Mouse (Mus musculus) cerebellum, postnatal 14 days (tissue): ENCODE results near the gene Gas8.
A peak's percentile ranks its signal among the peaks of the same experiment; 100 is the strongest.
"Not testable (repeated sequence)": the region's sequence is repeated elsewhere in the genome, so short reads cannot be mapped to it uniquely, and the experiment has no call there.

Source experiments
- DNase-seq, 2 experiments: peaks; one replicate each; pipeline ENCODE4 v3.0.0; 2021; ENCODE audit warnings: mixed read lengths in 2 of 2

Gene Gas8

GRCm38 (mm10) chr8:123518667-123519066 lies at the start of gene Gas8:
Gene Gas8, plus strand, starts transcription at chr8:123518834.
- DNase-seq = peak; percentile 91 to 92

GRCm38 (mm10) chr8:123472991-123473390 lies 45.6 kb upstream of the Gas8 start:
- not testable (repeated sequence) for DNase-seq

GRCm38 (mm10) chr8:123474549-123474948 lies 44.1 kb upstream of the Gas8 start:
- DNase-seq = not testable (repeated sequence)

GRCm38 (mm10) chr8:123476911-123477736 lies 41.5 kb upstream of the Gas8 start:
- DNase-seq = peak; percentile 30 to 39

- peak; percentile 96 to 97 for DNase-seq
Observed at GRCm38 (mm10) chr8:123477737-123478258, 40.8 kb upstream of the Gas8 start, which contains the start of gene Afg3l1. Gene Afg3l1, plus strand, starts transcription at chr8:123477903.

GRCm38 (mm10) chr8:123478456-123479218 lies 40.0 kb upstream of the Gas8 start:
- DNase-seq = peak in 1 of 2 experiments; percentile 41

- peak; percentile 30 to 44 for DNase-seq
Observed at GRCm38 (mm10) chr8:123482627-123483026, 36.0 kb upstream of the Gas8 start.

GRCm38 (mm10) chr8:123491280-123492075 lies 27.2 kb upstream of the Gas8 start:
- no peak for DNase-seq

- DNase-seq = no peak
Observed at GRCm38 (mm10) chr8:123492898-123493297, 25.7 kb upstream of the Gas8 start.

GRCm38 (mm10) chr8:123497699-123498098 lies 20.9 kb upstream of the Gas8 start:
- no peak for DNase-seq

GRCm38 (mm10) chr8:123498963-123499362 lies 19.7 kb upstream of the Gas8 start:
- peak; percentile 46 to 59 for DNase-seq

- no peak for DNase-seq
Observed at GRCm38 (mm10) chr8:123499556-123499955, 19.1 kb upstream of the Gas8 start.

- DNase-seq = no peak
Observed at GRCm38 (mm10) chr8:123502192-123502591, 16.4 kb upstream of the Gas8 start.

- DNase-seq = peak in 1 of 2 experiments; percentile 55
Observed at GRCm38 (mm10) chr8:123503801-123504467, 14.7 kb upstream of the Gas8 start.

GRCm38 (mm10) chr8:123504591-123505195 lies 13.9 kb upstream of the Gas8 start:
- DNase-seq = no peak

- no peak for DNase-seq
Observed at GRCm38 (mm10) chr8:123505267-123505666, 13.4 kb upstream of the Gas8 start.

- no peak for DNase-seq
Observed at GRCm38 (mm10) chr8:123505695-123506094, 12.9 kb upstream of the Gas8 start.

- DNase-seq = no peak
Observed at GRCm38 (mm10) chr8:123507153-123507552, 11.5 kb upstream of the Gas8 start.

GRCm38 (mm10) chr8:123510819-123511218 lies 7.8 kb upstream of the Gas8 start:
- no peak for DNase-seq

- peak; percentile 36 to 40 for DNase-seq
Observed at GRCm38 (mm10) chr8:123514136-123514535, 4.5 kb upstream of the Gas8 start.

GRCm38 (mm10) chr8:123514781-123515539 lies 3.7 kb upstream of the Gas8 start, which contains the start of gene Dbndd1:
Gene Dbndd1, minus strand, starts transcription at chr8:123515463.
- DNase-seq = peak; percentile 79 to 86
